Mouse (Mus musculus) cerebellum, adult 2 months (tissue): Measurements from ENCODE around the gene Lsp1.

Source experiments
- CTCF ChIP-seq: fragments of 200-500 bp; IDR thresholded peaks from 2 replicates; pipeline ENCODE4 v1.5.1; 2011; ENCODE audit warnings: low read depth, mild to moderate bottlenecking, control low read depth, low read length, moderate library complexity, borderline replicate concordance; ENCODE audit not compliant: insufficient read depth
- POLR2A ChIP-seq: fragments of 200-500 bp; IDR thresholded peaks from 2 replicates; pipeline ENCODE4 v1.6.1; 2011; ENCODE audit warnings: low read length, control low read depth, borderline replicate concordance; ENCODE audit not compliant: insufficient read depth

DNA sequence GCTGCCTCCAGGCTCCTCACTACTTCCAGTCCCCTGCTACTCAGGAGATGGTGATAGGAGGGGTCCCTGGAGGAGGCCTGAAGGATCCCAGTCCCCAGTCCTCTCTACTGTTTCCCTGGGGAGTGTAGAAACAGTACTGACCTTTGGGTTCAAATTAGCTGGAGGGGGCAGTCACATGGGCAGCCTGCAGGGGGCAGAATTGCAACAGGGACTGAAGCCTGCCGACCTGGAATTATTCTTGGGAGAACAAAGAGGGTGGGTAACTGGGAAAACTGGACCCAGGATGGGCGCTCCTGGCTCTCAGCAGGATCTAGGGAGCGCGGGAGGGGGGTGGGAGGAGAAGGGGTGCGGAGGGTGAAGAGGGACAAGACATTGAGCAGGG is 20.6 kb downstream of the Lsp1 start:
- TF ChIP-seq CTCF (peak; percentile 59), POLR2A (no peak)
